Mouse (Mus musculus) frontal cortex, postnatal 14 days (tissue): ENCODE data around the gene Mat2a.

Source experiments
- DNase-seq, 2 experiments: peaks; one replicate each; pipeline ENCODE4 v3.0.0; 2022; ENCODE audit warnings: low spot score in 2 of 2

Gene Mat2a

DNA sequence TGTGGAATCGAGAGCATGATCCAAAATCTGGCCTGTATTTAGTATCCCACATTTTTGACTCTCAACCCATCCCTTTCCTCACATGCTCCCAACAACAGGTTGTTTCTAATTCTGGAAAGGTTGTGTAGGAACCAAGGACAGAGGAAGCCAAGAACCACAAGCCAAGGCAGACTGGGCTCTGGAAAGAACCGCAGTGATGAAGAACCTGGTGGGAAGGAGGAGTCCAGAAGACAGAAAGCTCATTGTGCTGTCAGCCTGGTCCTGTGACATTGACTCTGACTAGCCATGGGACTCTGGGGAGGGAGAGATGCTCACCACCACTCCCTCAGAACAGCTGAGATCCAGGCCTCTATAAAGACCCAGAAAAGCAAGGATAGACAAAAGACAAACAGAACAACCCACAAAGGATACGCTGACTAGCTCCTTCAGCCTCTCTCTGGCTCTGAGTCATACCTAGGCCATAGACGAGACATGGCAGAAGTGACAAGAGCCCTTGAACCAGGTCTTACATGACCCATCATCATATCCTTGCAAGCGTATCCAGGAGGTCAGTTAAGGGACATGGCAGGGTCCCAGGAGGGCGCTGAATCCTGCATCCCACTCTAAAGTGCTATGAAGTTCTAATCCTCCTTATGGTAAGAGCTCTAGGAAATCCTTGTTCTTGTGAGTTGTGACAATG lies 56.1 kb downstream of the Mat2a start:
- no peak for DNase-seq
